Mouse (Mus musculus): Measurements from ENCODE around the gene Pde12.
"Not testable (repeated sequence)": the region's sequence is repeated elsewhere in the genome, so short reads cannot be mapped to it uniquely, and the experiment has no call there.

Pde12 gene

GRCm38 (mm10) chr14:26669292-26670073, at the start of gene Pde12:
TSS of gene Pde12 (minus strand) at chr14:26669883.
- peak; percentile 88 for DNase-seq (ENCODE audit: low spot score)

- DNase-seq (ENCODE audit: low spot score) = not testable (repeated sequence)
Observed at GRCm38 (mm10) chr14:26705246-26705645, 35.6 kb upstream of the Pde12 start.

GRCm38 (mm10) chr14:26697912-26698311, 28.2 kb upstream of the Pde12 start:
- no peak for DNase-seq (ENCODE audit: low spot score)

- DNase-seq (ENCODE audit: low spot score) = no peak
Observed at GRCm38 (mm10) chr14:26692974-26693373, 23.3 kb upstream of the Pde12 start, which contains the start of gene Dnah12. TSS of gene Dnah12 (plus strand) at chr14:26693274.

- DNase-seq (ENCODE audit: low spot score) = no peak
Observed at GRCm38 (mm10) chr14:26691363-26691762, 21.7 kb upstream of the Pde12 start.

- no peak for DNase-seq (ENCODE audit: low spot score)
Observed at GRCm38 (mm10) chr14:26690727-26691126, 21.0 kb upstream of the Pde12 start.

- DNase-seq (ENCODE audit: low spot score) = no peak
Observed at GRCm38 (mm10) chr14:26675791-26676190, 6.1 kb upstream of the Pde12 start.

GRCm38 (mm10) chr14:26675371-26675770, 5.7 kb upstream of the Pde12 start:
- no peak for DNase-seq (ENCODE audit: low spot score)

- DNase-seq (ENCODE audit: low spot score) = not testable (repeated sequence)
Observed at GRCm38 (mm10) chr14:26674476-26675169, 4.9 kb upstream of the Pde12 start.

- DNase-seq (ENCODE audit: low spot score) = not testable (repeated sequence)
Observed at GRCm38 (mm10) chr14:26671870-26672615, 2.4 kb upstream of the Pde12 start.

- no peak for DNase-seq (ENCODE audit: low spot score)
Observed at GRCm38 (mm10) chr14:26670964-26671363, 1.3 kb upstream of the Pde12 start.

- DNase-seq (ENCODE audit: low spot score) = peak; percentile 60
Observed at GRCm38 (mm10) chr14:26668371-26669291, 1.1 kb downstream of the Pde12 start.

GRCm38 (mm10) chr14:26667991-26668370, 1.7 kb downstream of the Pde12 start:
- DNase-seq (ENCODE audit: low spot score) = no peak

GRCm38 (mm10) chr14:26663851-26664250, 5.8 kb downstream of the Pde12 start:
- no peak for DNase-seq (ENCODE audit: low spot score)

- no peak for DNase-seq (ENCODE audit: low spot score)
Observed at GRCm38 (mm10) chr14:26662488-26662887, 7.2 kb downstream of the Pde12 start.

- DNase-seq (ENCODE audit: low spot score) = no peak
Observed at GRCm38 (mm10) chr14:26662016-26662415, 7.7 kb downstream of the Pde12 start.

- DNase-seq (ENCODE audit: low spot score) = no peak
Observed at GRCm38 (mm10) chr14:26660233-26660632, 9.4 kb downstream of the Pde12 start.

GRCm38 (mm10) chr14:26658178-26658577, 11.5 kb downstream of the Pde12 start:
- no peak for DNase-seq (ENCODE audit: low spot score)

GRCm38 (mm10) chr14:26651901-26652300, 17.8 kb downstream of the Pde12 start:
- no peak for DNase-seq (ENCODE audit: low spot score)

GRCm38 (mm10) chr14:26647811-26648210, 21.9 kb downstream of the Pde12 start:
- DNase-seq (ENCODE audit: low spot score) = no peak

GRCm38 (mm10) chr14:26645989-26646650, 23.6 kb downstream of the Pde12 start:
- no peak for DNase-seq (ENCODE audit: low spot score)

Measured in testis, postnatal 14 days (tissue).